Mouse (Mus musculus): ENCODE data around the gene BC030500. TPM values are rescaled to one million over a fixed set of nuclear protein-coding genes. Genes with fewer than 3 reads are reported as not detected.

Gene BC030500
- 11.8 and 13.5 TPM in 2 replicates for total RNA-seq (2014; rRNA removed)
- 9.7 and 12.3 TPM in 2 replicates for polyA plus RNA-seq (2015; fragmentation: Nextera tagmentation; extraction: Ambion mirVana)

DNA sequence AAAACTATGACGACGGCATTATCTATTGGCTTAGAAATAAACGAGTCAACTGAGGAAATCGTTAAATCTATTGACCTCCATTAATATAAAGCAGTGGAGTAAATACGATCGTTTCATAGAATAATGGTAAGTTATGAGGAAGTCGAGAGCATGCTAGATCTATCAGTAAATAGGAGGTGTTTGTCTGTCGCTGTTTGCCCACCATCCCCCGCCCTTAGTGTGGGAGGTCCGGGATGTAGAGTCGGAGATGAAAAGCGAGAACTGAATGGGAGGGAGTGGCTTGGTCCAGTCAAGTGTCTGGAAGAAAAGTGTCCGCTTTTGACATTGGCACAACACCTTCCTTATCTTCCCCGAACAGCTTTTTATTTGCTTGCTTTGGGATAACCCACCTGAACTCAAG lies at the start of gene BC030500:
BC030500 (plus strand) TSS at position 79 of the 400 bp plus-strand sequence.
- peak within 1 kb of the TSS; percentile 73 for H3K4me3 ChIP-seq (ENCODE audit: low read length)
- DNase-seq (ENCODE audit: low spot score), result peak; percentile 33
- no peak for TF ChIP-seq CTCF (IDR thresholded peaks at IDR 0.05; ENCODE audit: low read depth)
- H3K4me1 ChIP-seq (ENCODE audit: insufficient read depth, low read length), result no peaks in the 10 kb centered on the region
- H3K9me3 ChIP-seq (ENCODE audit: low read length), result no peaks in the 10 kb centered on the region
- WGBS, result 5% methylated on average over 14 of the region's 14 CpGs
- no peaks in the 10 kb centered on the region for H3K36me3 ChIP-seq (ENCODE audit: insufficient read depth, low read length)
- H3K27ac ChIP-seq, result peak within 1 kb of the TSS; percentile 82
- ATAC-seq, result peak; percentile 50; the same call in 1 of the 2 replicates
- H3K27me3 ChIP-seq (ENCODE audit: insufficient read depth, low read length), result no peaks in the 10 kb centered on the region
- peak within 1 kb of the TSS; percentile 94 for H3K4me2 ChIP-seq (ENCODE audit: low read depth, low read length)
- H3K9ac ChIP-seq (replicated peaks; ENCODE audit: low read length), result peak within 1 kb of the TSS; percentile 71

- no peaks in the 10 kb centered on the region for H3K36me3 ChIP-seq (ENCODE audit: insufficient read depth, low read length)
- H3K9ac ChIP-seq (replicated peaks; ENCODE audit: low read length), result no peak overlapping the region
- DNase-seq (ENCODE audit: low spot score), result peak; percentile 33
- no peak overlapping the region for H3K4me2 ChIP-seq (ENCODE audit: low read depth, low read length)
- no peak for ATAC-seq
- H3K4me3 ChIP-seq (ENCODE audit: low read length), result no peak overlapping the region
- no peaks in the 10 kb centered on the region for H3K4me1 ChIP-seq (ENCODE audit: insufficient read depth, low read length)
- H3K9me3 ChIP-seq (ENCODE audit: low read length), result no peaks in the 10 kb centered on the region
- TF ChIP-seq CTCF (IDR thresholded peaks at IDR 0.05; ENCODE audit: low read depth), result peak; percentile 48
- no peaks in the 10 kb centered on the region for H3K27me3 ChIP-seq (ENCODE audit: insufficient read depth, low read length)
- no peak overlapping the region for H3K27ac ChIP-seq
- 11% methylated on average over 1 of the region's 1 CpGs for WGBS
These were observed 25.1 kb upstream of the BC030500 start for GRCm38 (mm10) chr8:58886405-58886804.

DNA sequence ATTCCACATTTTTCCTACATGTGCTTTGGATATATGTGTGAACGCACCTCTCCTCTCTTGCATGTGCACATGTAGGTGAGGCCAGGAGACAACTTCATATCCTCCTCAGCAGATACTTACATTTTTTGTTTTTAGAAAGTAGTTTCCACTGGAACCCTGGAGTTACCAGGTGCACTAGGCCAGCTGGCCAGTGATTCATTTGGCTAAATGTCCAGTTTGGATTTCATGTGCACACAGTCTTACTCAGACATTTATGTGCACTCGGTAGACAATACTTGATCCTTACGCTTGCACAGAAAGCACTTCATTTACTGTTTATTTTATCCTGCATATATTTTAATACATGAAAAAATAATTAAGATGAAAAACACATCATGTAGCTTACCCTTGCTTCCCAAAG lies 21.0 kb upstream of the BC030500 start:
- no peak for ATAC-seq
- Histone ChIP-seq H3K9ac (replicated peaks; ENCODE audit: low read length) (no peak overlapping the region), H3K4me1 (ENCODE audit: insufficient read depth, low read length) (no peaks in the 10 kb centered on the region), H3K27me3 (ENCODE audit: insufficient read depth, low read length) (no peaks in the 10 kb centered on the region), H3K36me3 (ENCODE audit: insufficient read depth, low read length) (no peaks in the 10 kb centered on the region), H3K4me2 (ENCODE audit: low read depth, low read length) (no peak overlapping the region), H3K27ac (no peak overlapping the region), H3K4me3 (ENCODE audit: low read length) (no peak overlapping the region), H3K9me3 (ENCODE audit: low read length) (no peaks in the 10 kb centered on the region)
- TF ChIP-seq CTCF (IDR thresholded peaks at IDR 0.05; ENCODE audit: low read depth), result no peak
- no peak for DNase-seq (ENCODE audit: low spot score)
- WGBS, result 85% methylated on average over 3 of the region's 3 CpGs

DNA sequence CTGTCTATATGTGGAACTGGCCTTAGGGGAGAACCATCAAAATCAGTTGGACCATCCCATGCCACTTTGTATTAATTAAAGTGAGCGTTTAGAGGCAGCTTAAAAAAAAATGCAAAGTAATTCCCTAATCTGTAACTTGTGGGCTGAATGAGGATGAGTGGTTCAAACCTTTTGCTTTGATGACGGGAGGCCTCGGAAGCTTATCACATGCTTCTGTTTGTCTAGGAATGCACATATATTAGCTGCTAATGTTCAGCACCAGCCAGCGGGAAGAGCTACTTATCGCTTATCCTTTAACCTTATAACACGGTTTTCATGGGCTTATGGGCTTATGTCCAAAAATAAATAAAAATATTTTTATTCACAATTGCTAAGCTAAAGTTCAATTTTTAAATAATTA lies 15.6 kb upstream of the BC030500 start:
- Histone ChIP-seq H3K36me3 (ENCODE audit: insufficient read depth, low read length) (no peaks in the 10 kb centered on the region), H3K9ac (replicated peaks; ENCODE audit: low read length) (no peak overlapping the region), H3K4me1 (ENCODE audit: insufficient read depth, low read length) (no peaks in the 10 kb centered on the region), H3K27me3 (ENCODE audit: insufficient read depth, low read length) (no peaks in the 10 kb centered on the region), H3K4me2 (ENCODE audit: low read depth, low read length) (no peak overlapping the region), H3K4me3 (ENCODE audit: low read length) (no peak overlapping the region), H3K27ac (no peak overlapping the region), H3K9me3 (ENCODE audit: low read length) (no peaks in the 10 kb centered on the region)
- TF ChIP-seq CTCF (IDR thresholded peaks at IDR 0.05; ENCODE audit: low read depth), result no peak
- ATAC-seq (no peak), DNase-seq (ENCODE audit: low spot score) (no peak)
- 71% methylated on average over 6 of the region's 6 CpGs for WGBS

DNA sequence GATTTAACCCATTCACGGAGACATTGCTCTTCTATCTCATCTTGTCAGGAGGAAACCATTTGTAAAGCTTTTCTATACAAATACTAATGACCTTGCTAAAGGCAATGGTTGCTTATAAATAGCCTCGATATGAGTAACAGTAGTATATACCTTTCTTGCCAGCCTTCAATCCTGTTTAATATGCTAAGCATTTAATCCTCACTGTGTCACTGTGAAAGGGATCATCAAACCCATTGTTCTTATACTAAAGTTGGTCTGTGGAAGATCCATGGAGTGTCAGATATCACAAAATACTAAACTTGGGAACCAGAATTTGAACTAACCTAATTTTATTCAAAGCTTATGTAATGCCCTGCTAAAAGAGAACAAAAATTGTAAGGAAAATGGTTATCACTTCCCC lies 7.1 kb upstream of the BC030500 start:
- 42% methylated on average over 2 of the region's 2 CpGs for WGBS
- ATAC-seq, result no peak

GRCm38 (mm10) chr8:58912196-58912839 lies 763 bp downstream of the BC030500 start, which contains the start of gene Galntl6:
TSS of gene Galntl6 (minus strand) at chr8:58912640.
- under 1% methylated on average over 37 of the region's 37 CpGs for WGBS
- ATAC-seq (peak; percentile 77), DNase-seq (ENCODE audit: low spot score) (peak; percentile 61)
- 0 out of 2 replicates have a peak, but pooled peaks have one; percentile 8 for TF ChIP-seq CTCF (IDR thresholded peaks at IDR 0.05; ENCODE audit: low read depth)
- Histone ChIP-seq H3K27ac (peak within 1 kb of the TSS; percentile 82), H3K9ac (replicated peaks; ENCODE audit: low read length) (peak within 1 kb of the TSS; percentile 71), H3K36me3 (ENCODE audit: insufficient read depth, low read length) (no peaks in the 10 kb centered on the region), H3K27me3 (ENCODE audit: insufficient read depth, low read length) (no peaks in the 10 kb centered on the region), H3K4me3 (ENCODE audit: low read length) (peak within 1 kb of the TSS; percentile 73), H3K9me3 (ENCODE audit: low read length) (no peaks in the 10 kb centered on the region), H3K4me1 (ENCODE audit: insufficient read depth, low read length) (no peaks in the 10 kb centered on the region), H3K4me2 (ENCODE audit: low read depth, low read length) (peak within 1 kb of the TSS; percentile 94)

More for the DNA sequence above, 7.1 kb upstream of the BC030500 start:
- no peak for DNase-seq (ENCODE audit: low spot score)
- H3K36me3 ChIP-seq (ENCODE audit: insufficient read depth, low read length), result no peaks in the 10 kb centered on the region
- H3K9me3 ChIP-seq (ENCODE audit: low read length), result no peaks in the 10 kb centered on the region
- H3K4me1 ChIP-seq (ENCODE audit: insufficient read depth, low read length), result no peaks in the 10 kb centered on the region
- no peak overlapping the region for H3K27ac ChIP-seq
- no peak overlapping the region for H3K4me3 ChIP-seq (ENCODE audit: low read length)
- H3K4me2 ChIP-seq (ENCODE audit: low read depth, low read length), result no peak overlapping the region
- TF ChIP-seq CTCF (IDR thresholded peaks at IDR 0.05; ENCODE audit: low read depth), result no peak
- no peak overlapping the region for H3K9ac ChIP-seq (replicated peaks; ENCODE audit: low read length)
- H3K27me3 ChIP-seq (ENCODE audit: insufficient read depth, low read length), result no peaks in the 10 kb centered on the region

All from hindbrain, postnatal 0 days (tissue).